Mouse (Mus musculus): ENCODE data around the gene Ppp1r3d.

DNA sequence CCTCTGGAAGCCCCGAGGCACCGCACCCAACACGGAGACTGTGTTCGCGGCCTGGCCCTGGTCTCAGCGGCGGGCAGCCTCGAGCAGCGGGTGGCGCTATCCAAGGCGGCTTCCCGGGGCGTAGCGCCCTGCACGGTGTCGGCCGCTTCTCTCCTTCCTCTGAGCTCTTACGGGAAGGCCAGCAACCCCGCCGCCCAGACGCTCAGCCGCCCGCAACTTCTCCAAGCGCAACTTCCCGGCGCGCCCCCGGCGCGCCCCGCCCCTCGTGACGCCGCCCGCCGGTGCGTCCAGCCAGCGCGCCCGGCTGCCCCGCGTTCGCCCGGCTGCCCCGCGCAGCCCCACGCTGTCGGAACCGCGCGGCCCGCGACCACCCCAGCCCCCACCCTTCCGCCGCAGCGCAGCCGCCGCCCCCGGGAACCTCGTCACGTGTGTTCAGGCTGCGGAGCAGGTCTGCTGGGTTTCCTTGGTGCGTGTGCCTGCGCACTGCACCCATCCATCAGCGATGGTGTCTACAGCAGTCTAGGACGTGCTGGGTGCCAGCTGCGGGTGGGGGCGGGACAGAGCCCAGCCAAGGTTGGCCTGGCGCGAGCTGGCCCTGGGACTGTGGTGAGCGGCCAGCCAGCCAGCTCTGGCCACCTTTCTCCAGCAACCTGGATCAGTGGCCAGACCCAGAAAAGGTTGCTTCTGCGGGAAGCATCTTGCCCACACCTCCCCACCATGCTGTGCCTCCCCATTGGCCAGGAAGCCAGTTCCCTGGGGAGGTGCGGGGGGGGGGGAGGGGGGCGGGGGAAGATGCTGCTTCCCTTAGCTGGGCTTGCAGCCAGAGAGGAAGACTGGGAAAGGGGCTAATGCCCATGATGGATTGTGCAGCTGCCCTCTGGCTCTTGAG lies at the start of gene Ppp1r3d, which contains the start of gene Fam217b:
- TF ChIP-seq POLR2AphosphoS2 (IDR thresholded peaks at IDR 0.05; ENCODE audit: low read depth, low read length) = no peak
- TF ChIP-seq CTCF (conservative IDR thresholded peaks at IDR 0.05 in 1 of 2, IDR thresholded peaks at IDR 0.05 in 1 of 2; ENCODE audit: low read depth in 2 of 2, low read length in 2 of 2) = no peak
- no peak for TF ChIP-seq NELFE (IDR thresholded peaks at IDR 0.05; ENCODE audit: low read depth, low read length)
- no peak for TF ChIP-seq EP300 (IDR thresholded peaks at IDR 0.05; ENCODE audit: low read length)
- TF ChIP-seq CHD2 (IDR thresholded peaks at IDR 0.05; ENCODE audit: low read length) = no peak
- TF ChIP-seq POLR2A (IDR thresholded peaks at IDR 0.05; ENCODE audit: low read depth, low read length) = no peak
- TF ChIP-seq SMC3 (IDR thresholded peaks at IDR 0.05; ENCODE audit: low read depth, low read length) = no peak
- no peak for TF ChIP-seq CHD1 (IDR thresholded peaks at IDR 0.05; ENCODE audit: low read depth, low read length)
- no peak for TF ChIP-seq RCOR1 (conservative IDR thresholded peaks at IDR 0.05; ENCODE audit: low read depth, low read length)
- TF ChIP-seq SIN3A (IDR thresholded peaks at IDR 0.05; ENCODE audit: low read length) = no peak
- TF ChIP-seq IRF4 (IDR thresholded peaks at IDR 0.05; ENCODE audit: low read depth, low read length) = no peak
- TF ChIP-seq PAX5 (IDR thresholded peaks at IDR 0.05; ENCODE audit: low read length) = no peak

All from CH12.LX (cell line).